Mouse (Mus musculus): Measurements from ENCODE around the gene Trim10. TPM values are rescaled to one million over a fixed set of nuclear protein-coding genes. Genes with fewer than 3 reads are reported as not detected.
A peak's percentile ranks its signal among the peaks of the same experiment; 100 is the strongest.

The Trim10 gene
- polyA plus RNA-seq, 1 experiment, result 33.1 TPM

DNA sequence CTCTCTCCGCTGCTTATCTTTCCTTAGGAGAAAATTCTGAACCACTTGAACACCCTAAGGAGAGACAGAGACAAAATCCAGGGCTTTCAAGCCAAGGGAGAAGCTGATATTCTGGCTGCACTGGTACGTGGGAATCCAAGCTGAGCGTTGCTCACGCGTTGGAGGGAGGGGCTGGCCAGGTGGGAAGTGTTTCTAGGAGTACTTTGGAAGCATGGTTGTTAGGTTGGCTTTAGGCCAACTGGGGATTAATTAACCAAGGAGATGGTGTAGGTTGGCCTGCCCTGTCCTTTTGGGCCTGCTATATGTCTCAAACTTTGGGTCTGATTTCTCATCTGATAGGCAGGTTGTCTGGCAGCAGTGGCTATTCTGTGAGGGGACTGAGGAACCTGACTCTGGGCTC lies 18.2 kb upstream of the Trim10 start:
- TF ChIP-seq GATA1 (IDR thresholded peaks at IDR 0.05; ENCODE audit: low read length) (no peak), TAL1 (IDR thresholded peaks at IDR 0.05; ENCODE audit: low read length) (no peak)
- Histone ChIP-seq H3K9me3 (ENCODE audit: control insufficient read depth, low read length) (no peaks in the 10 kb centered on the region), H3K27me3 (ENCODE audit: control insufficient read depth) (no peaks in the 10 kb centered on the region), H3K4me1 (ENCODE audit: control insufficient read depth) (peaks cover 23% of the 10 kb centered on the region), H3K4me3 (replicated peaks) (no peak overlapping the region), H3K36me3 (ENCODE audit: control insufficient read depth) (peaks cover 45% of the 10 kb centered on the region)

DNA sequence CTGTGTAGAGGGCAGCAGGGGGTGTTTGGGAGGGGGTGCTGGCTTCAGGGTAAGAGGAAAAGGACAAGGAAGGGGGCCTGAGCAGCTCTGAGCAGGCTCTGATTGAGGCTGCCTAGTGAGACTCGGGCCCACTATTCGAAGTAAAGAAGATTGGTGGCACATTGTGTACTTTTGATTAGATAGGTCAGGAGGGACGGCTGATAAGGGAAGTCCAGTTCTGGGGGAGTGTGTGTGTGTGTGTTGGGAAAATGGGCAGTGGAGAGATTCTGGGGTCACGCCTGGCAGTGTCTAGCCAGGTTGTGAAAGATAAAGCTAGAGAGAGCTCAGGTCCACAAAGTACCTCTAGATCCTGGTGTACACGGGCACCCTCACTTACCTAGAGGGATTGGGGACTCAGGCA lies 17.7 kb upstream of the Trim10 start:
- Histone ChIP-seq H3K27me3 (ENCODE audit: control insufficient read depth) (no peaks in the 10 kb centered on the region), H3K36me3 (ENCODE audit: control insufficient read depth) (peaks cover 47% of the 10 kb centered on the region), H3K4me1 (ENCODE audit: control insufficient read depth) (peaks cover 20% of the 10 kb centered on the region), H3K9me3 (ENCODE audit: control insufficient read depth, low read length) (no peaks in the 10 kb centered on the region), H3K4me3 (replicated peaks) (no peak overlapping the region)
- TF ChIP-seq GATA1 (IDR thresholded peaks at IDR 0.05; ENCODE audit: low read length), result no peak
- no peak for TF ChIP-seq TAL1 (IDR thresholded peaks at IDR 0.05; ENCODE audit: low read length)

DNA sequence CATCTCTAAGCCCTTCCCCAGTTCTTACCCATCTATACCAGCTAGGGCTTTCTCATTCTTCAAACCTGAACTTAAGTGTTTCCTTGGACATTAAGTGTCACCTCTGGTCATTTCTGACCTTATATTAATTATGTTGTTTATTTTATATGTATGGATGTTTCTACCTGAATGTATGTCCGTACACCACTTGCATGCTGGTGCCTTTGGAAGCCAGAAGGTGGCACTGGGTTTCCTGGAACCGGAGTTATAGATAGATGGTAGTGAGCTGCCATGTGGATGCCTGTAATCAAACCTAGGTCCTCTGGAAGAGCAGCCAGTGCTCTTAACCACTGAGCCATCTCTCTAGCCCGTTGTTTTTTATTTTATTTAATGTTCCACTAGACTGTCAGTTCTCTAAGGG lies 13.9 kb upstream of the Trim10 start:
- no peaks in the 10 kb centered on the region; the same call in 1 of the 2 replicates for H3K27me3 ChIP-seq (ENCODE audit: control insufficient read depth)
- no peaks in the 10 kb centered on the region for H3K9me3 ChIP-seq (ENCODE audit: control insufficient read depth, low read length)
- H3K4me3 ChIP-seq (replicated peaks), result no peak overlapping the region
- TF ChIP-seq TAL1 (IDR thresholded peaks at IDR 0.05; ENCODE audit: low read length) (no peak), GATA1 (IDR thresholded peaks at IDR 0.05; ENCODE audit: low read length) (no peak)
- H3K4me1 ChIP-seq (ENCODE audit: control insufficient read depth), result peaks cover 17% of the 10 kb centered on the region
- H3K36me3 ChIP-seq (ENCODE audit: control insufficient read depth), result peaks cover 67% of the 10 kb centered on the region

DNA sequence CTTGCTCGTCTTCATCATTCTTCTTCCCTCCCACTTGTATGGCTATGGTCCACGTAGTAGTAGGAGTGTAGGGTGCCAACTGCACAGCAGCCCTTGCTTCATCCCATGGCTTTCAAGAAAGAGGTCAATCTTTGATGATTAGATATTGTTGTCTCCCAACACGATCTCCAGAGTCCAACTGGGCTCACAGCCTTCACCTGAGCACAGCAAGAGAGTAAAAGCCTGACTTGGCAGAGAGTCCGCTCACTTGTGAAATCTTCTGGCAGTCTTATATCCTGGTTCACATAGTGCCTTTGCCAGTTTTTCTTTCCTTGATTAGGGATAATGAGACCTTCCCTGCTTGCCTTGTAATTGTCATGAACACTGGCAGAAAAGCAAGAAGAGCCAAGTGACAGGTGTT lies 13.1 kb upstream of the Trim10 start:
- TF ChIP-seq TAL1 (IDR thresholded peaks at IDR 0.05; ENCODE audit: low read length) (no peak), GATA1 (IDR thresholded peaks at IDR 0.05; ENCODE audit: low read length) (no peak)
- Histone ChIP-seq H3K36me3 (ENCODE audit: control insufficient read depth) (peaks cover 60% of the 10 kb centered on the region), H3K4me1 (ENCODE audit: control insufficient read depth) (peaks cover 10% of the 10 kb centered on the region), H3K27me3 (ENCODE audit: control insufficient read depth) (peaks cover 6% of the 10 kb centered on the region), H3K9me3 (ENCODE audit: control insufficient read depth, low read length) (no peaks in the 10 kb centered on the region), H3K4me3 (replicated peaks) (no peak overlapping the region)

DNA sequence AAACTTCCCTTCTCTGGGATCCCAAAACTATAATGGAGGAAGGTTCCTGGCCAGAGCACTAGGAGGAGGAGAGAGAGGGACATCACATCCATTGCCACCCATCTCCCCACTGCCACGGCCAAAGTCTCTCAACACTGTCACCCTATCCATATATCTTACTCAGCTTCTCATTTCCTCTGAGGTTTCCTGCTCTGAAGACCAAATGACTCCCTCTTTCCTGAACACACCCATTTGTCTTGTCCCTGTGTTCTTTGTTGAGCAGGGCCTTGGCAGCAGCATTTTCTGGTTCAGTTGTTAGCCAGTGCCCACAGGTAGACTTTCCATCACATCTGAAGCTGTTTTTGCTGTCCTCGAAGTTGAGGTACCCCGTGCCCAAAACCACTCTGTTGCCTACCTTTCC lies 11.2 kb upstream of the Trim10 start:
- no peak overlapping the region for H3K4me3 ChIP-seq (replicated peaks)
- peaks cover 44% of the 10 kb centered on the region for H3K36me3 ChIP-seq (ENCODE audit: control insufficient read depth)
- no peaks in the 10 kb centered on the region for H3K9me3 ChIP-seq (ENCODE audit: control insufficient read depth, low read length)
- peaks cover 25% of the 10 kb centered on the region for H3K27me3 ChIP-seq (ENCODE audit: control insufficient read depth)
- H3K4me1 ChIP-seq (ENCODE audit: control insufficient read depth), result peaks cover 8% of the 10 kb centered on the region
- no peak for TF ChIP-seq GATA1 (IDR thresholded peaks at IDR 0.05; ENCODE audit: low read length)
- TF ChIP-seq TAL1 (IDR thresholded peaks at IDR 0.05; ENCODE audit: low read length), result no peak

DNA sequence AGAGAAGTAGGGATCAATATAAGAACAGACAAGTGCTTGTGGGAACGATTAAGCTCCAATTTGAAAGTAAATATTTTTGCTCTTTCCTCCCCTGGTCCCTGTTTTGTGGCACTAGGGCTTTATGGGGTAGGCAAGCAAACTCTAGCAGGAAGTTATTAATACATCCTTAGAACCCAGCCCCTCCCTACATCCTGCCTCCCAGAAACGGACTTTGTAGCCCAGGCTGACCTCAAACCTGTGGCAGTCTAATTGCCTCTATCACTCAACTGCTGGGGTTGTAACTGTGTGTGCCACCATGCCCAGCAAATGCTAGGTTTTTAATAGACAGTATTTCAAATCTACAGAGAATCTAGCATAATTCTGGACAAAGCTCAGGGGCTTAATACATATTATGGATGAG lies 7.7 kb upstream of the Trim10 start:
- peaks cover 60% of the 10 kb centered on the region for H3K27me3 ChIP-seq (ENCODE audit: control insufficient read depth)
- H3K4me3 ChIP-seq (replicated peaks), result no peak overlapping the region
- H3K36me3 ChIP-seq (ENCODE audit: control insufficient read depth), result peaks cover 23% of the 10 kb centered on the region
- H3K4me1 ChIP-seq (ENCODE audit: control insufficient read depth), result peaks cover 31% of the 10 kb centered on the region
- H3K9me3 ChIP-seq (ENCODE audit: control insufficient read depth, low read length), result no peaks in the 10 kb centered on the region
- no peak for TF ChIP-seq GATA1 (IDR thresholded peaks at IDR 0.05; ENCODE audit: low read length)

DNA sequence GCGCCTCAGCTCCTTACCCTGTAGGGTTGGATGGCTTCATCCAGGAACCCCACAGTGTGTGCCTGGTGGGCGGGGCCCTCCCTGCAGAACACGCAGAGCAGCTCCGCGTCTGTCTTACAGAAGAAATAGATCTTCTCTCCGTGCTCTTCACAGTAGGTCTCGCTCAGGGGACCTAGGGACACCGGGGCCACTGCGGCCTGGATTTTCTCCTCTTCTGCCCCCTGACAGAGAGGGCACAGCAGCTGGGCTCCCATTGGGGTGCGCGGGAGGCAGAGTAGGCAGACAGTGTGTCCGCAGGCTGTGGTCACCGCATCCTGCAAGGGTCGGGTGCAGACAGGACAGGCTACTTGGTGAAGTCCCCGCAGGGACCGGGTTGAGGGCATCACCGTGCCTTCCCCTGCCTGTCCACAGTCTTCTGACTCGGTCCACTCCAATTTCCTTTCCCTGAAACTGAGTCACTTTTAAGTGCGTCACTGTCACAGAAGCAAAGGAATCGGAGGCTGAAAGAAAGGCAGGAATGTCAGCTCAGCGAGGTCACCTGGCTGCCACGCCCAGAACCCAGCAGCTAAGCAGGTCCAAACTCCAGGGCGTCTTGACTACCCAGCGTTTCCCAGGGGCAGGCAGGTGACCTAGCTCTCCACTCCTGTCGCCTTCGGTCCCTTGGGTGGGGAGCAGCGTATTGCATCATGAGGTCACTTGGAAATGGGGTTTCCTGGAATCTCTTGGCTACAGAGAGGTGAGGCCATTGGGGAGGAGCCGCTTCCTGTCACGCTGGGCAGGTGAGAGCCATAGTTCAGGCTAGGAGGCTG lies 2.5 kb upstream of the Trim10 start, which contains the start of gene Trim15:
TSS of gene Trim15 (minus strand) at position 492 of the 809 bp plus-strand sequence.
- Histone ChIP-seq H3K27me3 (ENCODE audit: control insufficient read depth) (peaks cover 55% of the 10 kb centered on the region), H3K9me3 (ENCODE audit: control insufficient read depth, low read length) (no peaks in the 10 kb centered on the region), H3K4me1 (ENCODE audit: control insufficient read depth) (peaks cover 64% of the 10 kb centered on the region), H3K4me3 (replicated peaks) (peak within 1 kb of the TSS; percentile 64), H3K36me3 (ENCODE audit: control insufficient read depth) (peaks cover 25% of the 10 kb centered on the region)
- TF ChIP-seq GATA1 (IDR thresholded peaks at IDR 0.05; ENCODE audit: low read length), result no peak
- no peak for TF ChIP-seq TAL1 (IDR thresholded peaks at IDR 0.05; ENCODE audit: low read length)

DNA sequence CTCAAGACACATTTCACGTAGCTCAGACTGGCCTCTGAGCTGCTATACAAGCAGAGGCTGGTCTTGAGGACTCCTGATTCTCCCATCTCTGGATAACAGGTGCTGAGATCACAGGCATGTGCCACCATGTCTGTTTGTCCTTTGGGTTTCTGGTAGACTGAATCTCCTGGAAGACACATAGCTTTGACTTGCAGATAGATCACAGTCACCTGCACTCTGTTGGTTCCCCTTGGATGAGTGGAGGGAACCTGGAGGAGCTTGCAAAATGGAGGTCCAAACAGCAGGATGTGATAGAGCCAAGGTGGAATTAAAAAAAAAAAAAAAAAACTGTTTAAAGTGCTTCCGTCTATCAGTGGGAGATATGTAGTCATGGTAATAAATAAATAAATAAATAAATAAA lies 538 bp upstream of the Trim10 start:
- H3K27me3 ChIP-seq (ENCODE audit: control insufficient read depth), result peaks cover 36% of the 10 kb centered on the region
- H3K4me3 ChIP-seq (replicated peaks), result peak overlapping the region; percentile 79
- H3K36me3 ChIP-seq (ENCODE audit: control insufficient read depth), result peaks cover 43% of the 10 kb centered on the region
- no peaks in the 10 kb centered on the region for H3K9me3 ChIP-seq (ENCODE audit: control insufficient read depth, low read length)
- TF ChIP-seq GATA1 (IDR thresholded peaks at IDR 0.05; ENCODE audit: low read length) (no peak), TAL1 (IDR thresholded peaks at IDR 0.05; ENCODE audit: low read length) (no peak)
- H3K4me1 ChIP-seq (ENCODE audit: control insufficient read depth), result peaks cover 78% of the 10 kb centered on the region

DNA sequence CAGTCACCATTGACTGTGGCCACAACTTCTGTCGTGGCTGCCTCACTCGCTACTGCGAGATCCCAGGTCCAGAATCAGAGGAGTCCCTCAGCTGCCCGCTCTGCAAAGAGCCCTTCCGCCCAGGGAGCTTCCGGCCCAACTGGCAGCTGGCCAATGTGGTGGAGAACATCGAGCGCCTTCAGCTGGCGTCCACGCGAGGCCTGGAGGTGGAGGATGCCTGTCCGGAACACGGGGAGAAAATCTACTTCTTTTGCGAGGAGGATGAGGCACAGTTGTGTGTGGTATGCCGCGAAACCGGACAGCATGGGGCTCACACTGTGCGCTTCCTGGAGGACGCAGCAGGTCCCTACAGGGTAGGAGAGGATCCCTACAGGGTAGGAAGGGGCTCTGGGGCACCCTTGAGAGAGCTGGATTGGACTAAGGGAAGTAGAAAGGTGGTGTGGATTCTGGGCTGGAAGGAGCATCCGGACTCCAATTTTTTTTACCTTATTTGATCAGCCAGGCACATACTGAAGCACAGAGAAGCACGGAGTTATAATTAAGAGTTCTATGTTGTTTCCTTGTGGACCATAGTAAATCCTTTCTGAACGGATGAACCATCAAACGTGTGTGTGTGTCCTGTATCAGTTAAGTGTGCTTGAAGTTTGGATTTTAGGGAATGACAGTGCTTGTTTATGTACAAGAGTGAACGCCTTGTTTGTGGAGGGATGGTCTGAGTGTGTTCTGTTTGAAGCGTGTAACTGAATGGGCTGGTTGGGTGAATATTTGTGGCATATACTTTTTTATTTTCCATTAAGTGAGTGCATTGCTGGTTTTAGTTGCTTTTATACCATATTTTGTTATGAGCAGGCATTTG lies 809 bp downstream of the Trim10 start:
- H3K36me3 ChIP-seq (ENCODE audit: control insufficient read depth), result peaks cover 57% of the 10 kb centered on the region
- peak overlapping the region; percentile 79 for H3K4me3 ChIP-seq (replicated peaks)
- peaks cover 22% of the 10 kb centered on the region for H3K27me3 ChIP-seq (ENCODE audit: control insufficient read depth)
- TF ChIP-seq GATA1 (IDR thresholded peaks at IDR 0.05; ENCODE audit: low read length) (no peak), TAL1 (IDR thresholded peaks at IDR 0.05; ENCODE audit: low read length) (no peak)
- no peaks in the 10 kb centered on the region for H3K9me3 ChIP-seq (ENCODE audit: control insufficient read depth, low read length)
- H3K4me1 ChIP-seq (ENCODE audit: control insufficient read depth), result peaks cover 78% of the 10 kb centered on the region

All from erythroblast, embryonic 14.5 days (primary cell).